Mouse (Mus musculus): ENCODE data around the gene Ripor3. TPM values are rescaled to one million over a fixed set of nuclear protein-coding genes. Genes with fewer than 3 reads are reported as not detected.
A peak's percentile ranks its signal among the peaks of the same experiment; 100 is the strongest.

The Ripor3 gene
- total RNA-seq, 2 experiments from 2014 or later = 0.20 to 0.33 TPM

GRCm38 (mm10) chr2:167958082-167958788 is 52.2 kb downstream of the Ripor3 start:
- peak; percentile 86 for DNase-seq
- no peak for TF ChIP-seq CTCF (IDR thresholded peaks at IDR 0.05)
- Histone ChIP-seq H3K27ac (peak overlapping the region; percentile 67), H3K4me3 (peak overlapping the region; percentile 27; the same call in 1 of the 2 replicates)
- intact Hi-C loops (cut with DNase I) = no loop called here

- TF ChIP-seq CTCF (IDR thresholded peaks at IDR 0.05) = peak; percentile 50
- no peak overlapping the region for H3K4me3 ChIP-seq
- peak overlapping the region; percentile 67 for H3K27ac ChIP-seq
Measured at GRCm38 (mm10) chr2:167957539-167957938, 52.9 kb downstream of the Ripor3 start.

GRCm38 (mm10) chr2:167954928-167955327 is 55.5 kb downstream of the Ripor3 start:
- Histone ChIP-seq H3K4me3 (no peak overlapping the region), H3K27ac (no peak overlapping the region)
- no peak for DNase-seq
- intact Hi-C loops (cut with DNase I) = no loop called here
- no peak for TF ChIP-seq CTCF (IDR thresholded peaks at IDR 0.05)

More at GRCm38 (mm10) chr2:167957539-167957938, 52.9 kb downstream of the Ripor3 start:
- intact Hi-C loops (cut with DNase I) = no loop called here
- DNase-seq = no peak

GRCm38 (mm10) chr2:167953819-167954218 is 56.6 kb downstream of the Ripor3 start:
- Histone ChIP-seq H3K4me3 (no peak overlapping the region), H3K27ac (no peak overlapping the region)
- no peak for TF ChIP-seq CTCF (IDR thresholded peaks at IDR 0.05)
- intact Hi-C loops (cut with DNase I) = no loop called here
- no peak for DNase-seq

- peak; percentile 52 for DNase-seq
- TF ChIP-seq CTCF (IDR thresholded peaks at IDR 0.05) = no peak
- Histone ChIP-seq H3K4me3 (no peak overlapping the region), H3K27ac (peak overlapping the region; percentile 56; the same call in 1 of the 2 replicates)
- intact Hi-C loops (cut with DNase I) = no loop called here
Measured at GRCm38 (mm10) chr2:167951301-167952211, 58.9 kb downstream of the Ripor3 start.

GRCm38 (mm10) chr2:167950681-167951080 is 59.7 kb downstream of the Ripor3 start:
- DNase-seq = no peak
- no peak for TF ChIP-seq CTCF (IDR thresholded peaks at IDR 0.05)
- intact Hi-C loops (cut with DNase I) = no loop called here
- Histone ChIP-seq H3K4me3 (no peak overlapping the region), H3K27ac (peak overlapping the region; percentile 56)

GRCm38 (mm10) chr2:167949808-167950207 is 60.6 kb downstream of the Ripor3 start:
- Histone ChIP-seq H3K27ac (peak overlapping the region; percentile 56), H3K4me3 (no peak overlapping the region)
- intact Hi-C loops (cut with DNase I) = no loop called here
- no peak for TF ChIP-seq CTCF (IDR thresholded peaks at IDR 0.05)
- DNase-seq = no peak

- Histone ChIP-seq H3K4me3 (no peak overlapping the region), H3K27ac (peak overlapping the region; percentile 56)
- no peak for DNase-seq
- intact Hi-C loops (cut with DNase I) = no loop called here
- TF ChIP-seq CTCF (IDR thresholded peaks at IDR 0.05) = no peak
Measured at GRCm38 (mm10) chr2:167949250-167949649, 61.2 kb downstream of the Ripor3 start.

GRCm38 (mm10) chr2:167948557-167948956 is 61.9 kb downstream of the Ripor3 start:
- intact Hi-C loops (cut with DNase I) = no loop called here
- DNase-seq = peak; percentile 51
- Histone ChIP-seq H3K4me3 (no peak overlapping the region), H3K27ac (peak overlapping the region; percentile 56)
- no peak for TF ChIP-seq CTCF (IDR thresholded peaks at IDR 0.05)

- DNase-seq = no peak
- H3K4me3 ChIP-seq = no peak overlapping the region
- intact Hi-C loops (cut with DNase I) = no loop called here
- peak overlapping the region; percentile 38; the same call in 1 of the 2 replicates for H3K27ac ChIP-seq
- TF ChIP-seq CTCF (IDR thresholded peaks at IDR 0.05) = no peak
Measured at GRCm38 (mm10) chr2:167948047-167948446, 62.4 kb downstream of the Ripor3 start.

GRCm38 (mm10) chr2:167947251-167947650 is 63.2 kb downstream of the Ripor3 start:
- no peak for TF ChIP-seq CTCF (IDR thresholded peaks at IDR 0.05)
- intact Hi-C loops (cut with DNase I) = no loop called here
- Histone ChIP-seq H3K27ac (no peak overlapping the region), H3K4me3 (no peak overlapping the region)
- no peak for DNase-seq

GRCm38 (mm10) chr2:167945451-167945850 is 65.0 kb downstream of the Ripor3 start:
- peak; percentile 61 for DNase-seq
- intact Hi-C loops (cut with DNase I) = no loop called here

GRCm38 (mm10) chr2:167944193-167944592 is 66.2 kb downstream of the Ripor3 start:
- intact Hi-C loops (cut with DNase I) = no loop called here
- DNase-seq = no peak
- H3K4me3 ChIP-seq = no peak overlapping the region
- H3K27ac ChIP-seq = no peak overlapping the region
- TF ChIP-seq CTCF (IDR thresholded peaks at IDR 0.05) = no peak

More at GRCm38 (mm10) chr2:167945451-167945850, 65.0 kb downstream of the Ripor3 start:
- no peak for TF ChIP-seq CTCF (IDR thresholded peaks at IDR 0.05)
- peak overlapping the region; percentile 48; the same call in 1 of the 2 replicates for H3K27ac ChIP-seq
- H3K4me3 ChIP-seq = no peak overlapping the region
